Mouse (Mus musculus): ENCODE measurements around the gene Olfml3.

DNA sequence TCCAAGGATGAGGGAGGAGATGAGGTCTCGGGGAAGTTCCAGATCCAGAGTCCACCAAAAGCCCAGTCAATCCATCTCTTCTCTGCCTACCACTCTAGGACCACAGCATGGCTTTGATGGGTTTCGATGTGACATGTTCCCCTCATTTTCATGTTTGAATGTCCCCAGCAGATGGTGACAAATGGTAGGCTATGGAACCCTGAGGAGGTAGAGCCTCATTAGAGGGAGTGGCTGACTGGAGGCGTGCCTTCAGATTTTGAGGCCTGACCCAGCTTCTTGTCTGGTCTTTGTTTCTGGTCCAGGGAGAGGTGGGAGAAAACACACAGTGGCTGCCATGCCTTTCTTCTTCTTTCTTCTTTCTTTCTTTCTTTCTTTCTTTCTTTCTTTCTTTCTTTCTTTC is 47.3 kb downstream of the Olfml3 start:
- TF ChIP-seq CTCF (IDR thresholded peaks at IDR 0.05; ENCODE audit: control insufficient read depth, insufficient read depth, insufficient replicate concordance, low read depth, low read length) (no peak), POLR2A (IDR thresholded peaks at IDR 0.05; ENCODE audit: control insufficient read depth, low read depth, low read length) (no peak)

Data from testis, adult 2 months (tissue).